Mouse (Mus musculus) G1E-ER4 (cell line): Measurements from ENCODE around the gene Marf1. TPM values are rescaled to one million over a fixed set of nuclear protein-coding genes. Genes with fewer than 3 reads are reported as not detected.

Experiments used
- GATA1 ChIP-seq: IDR thresholded peaks from one replicate; pipeline ENCODE4 v1.8.0; 2012; ENCODE audit warnings: low read length, inconsistent platforms
- polyA plus RNA-seq: library from polyadenylated mRNA; stranded (reverse); fragments of >175 nt; gene quantifications from 2 replicates; pipeline ENCODE4 v1.2.3, GENCODE M21; 2012

Gene Marf1
- polyA plus RNA-seq: 1.3 and 2.6 TPM in 2 replicates

- no peak for TF ChIP-seq GATA1
These were observed at the start of gene Marf1, which contains the start of gene Nde1 for GRCm38 (mm10) chr16:14162988-14163416. Gene Marf1, minus strand, starts transcription at chr16:14163351. Gene Nde1, plus strand, starts transcription at chr16:14163275.

- TF ChIP-seq GATA1: no peak
These were observed 35.6 kb upstream of the Marf1 start for GRCm38 (mm10) chr16:14198798-14199197.

GRCm38 (mm10) chr16:14195427-14195826, 32.3 kb upstream of the Marf1 start:
- TF ChIP-seq GATA1: no peak

GRCm38 (mm10) chr16:14194164-14194950, 31.2 kb upstream of the Marf1 start:
- no peak for TF ChIP-seq GATA1

- TF ChIP-seq GATA1: no peak
These were observed 22.4 kb upstream of the Marf1 start for GRCm38 (mm10) chr16:14185516-14185915.

GRCm38 (mm10) chr16:14183856-14184255, 20.7 kb upstream of the Marf1 start:
- no peak for TF ChIP-seq GATA1

GRCm38 (mm10) chr16:14182360-14182759, 19.2 kb upstream of the Marf1 start:
- TF ChIP-seq GATA1: no peak

- no peak for TF ChIP-seq GATA1
These were observed 17.1 kb upstream of the Marf1 start for GRCm38 (mm10) chr16:14180163-14180733.

- TF ChIP-seq GATA1: no peak
These were observed 14.9 kb upstream of the Marf1 start for GRCm38 (mm10) chr16:14178041-14178440.

- no peak for TF ChIP-seq GATA1
These were observed 6.6 kb upstream of the Marf1 start for GRCm38 (mm10) chr16:14169706-14170105.

GRCm38 (mm10) chr16:14166490-14166889, 3.3 kb upstream of the Marf1 start:
- TF ChIP-seq GATA1: no peak

- TF ChIP-seq GATA1: no peak
These were observed 580 bp upstream of the Marf1 start for GRCm38 (mm10) chr16:14163731-14164130.

GRCm38 (mm10) chr16:14160941-14161340, 2.2 kb downstream of the Marf1 start:
- no peak for TF ChIP-seq GATA1

- no peak for TF ChIP-seq GATA1
These were observed 3.4 kb downstream of the Marf1 start for GRCm38 (mm10) chr16:14159746-14160131.

- TF ChIP-seq GATA1: no peak
These were observed 4.0 kb downstream of the Marf1 start for GRCm38 (mm10) chr16:14158936-14159745.

- no peak for TF ChIP-seq GATA1
These were observed 4.6 kb downstream of the Marf1 start for GRCm38 (mm10) chr16:14158536-14158935.
